Mouse (Mus musculus) inflammation-experienced regulatory T-cells, adult 6 months (primary cell): Measurements from ENCODE around the gene Ltc4s. TPM values are rescaled to one million over a fixed set of nuclear protein-coding genes. Genes with fewer than 3 reads are reported as not detected.

Source experiments
- ATAC-seq: one replicate; pipeline ENCODE4 v1.8.0; 2017
- polyA plus RNA-seq, 3 experiments: library from polyadenylated mRNA; unstranded; fragments of 100-300 nt; shearing (Covaris generic); gene quantifications; one replicate each; pipeline ENCODE4 v1.2.1; 2017

Ltc4s gene
- not detected for polyA plus RNA-seq

GRCm38 (mm10) chr11:50238324-50238723 lies at the start of gene Ltc4s:
TSS of gene Ltc4s (minus strand) at chr11:50238616.
- ATAC-seq: no peak

- ATAC-seq: no peak
These were observed 48.0 kb upstream of the Ltc4s start for GRCm38 (mm10) chr11:50286428-50286827.

GRCm38 (mm10) chr11:50285696-50286095 lies 47.3 kb upstream of the Ltc4s start:
- ATAC-seq: no peak

- ATAC-seq: no peak
These were observed 46.8 kb upstream of the Ltc4s start for GRCm38 (mm10) chr11:50285263-50285662.

- no peak for ATAC-seq
These were observed 41.6 kb upstream of the Ltc4s start for GRCm38 (mm10) chr11:50280053-50280452.

- no peak for ATAC-seq
These were observed 40.6 kb upstream of the Ltc4s start for GRCm38 (mm10) chr11:50279005-50279404.

GRCm38 (mm10) chr11:50277706-50278105 lies 39.3 kb upstream of the Ltc4s start:
- no peak for ATAC-seq

- no peak for ATAC-seq
These were observed 38.6 kb upstream of the Ltc4s start for GRCm38 (mm10) chr11:50277025-50277424.

- no peak for ATAC-seq
These were observed 37.2 kb upstream of the Ltc4s start for GRCm38 (mm10) chr11:50275568-50276151.

GRCm38 (mm10) chr11:50275077-50275476 lies 36.7 kb upstream of the Ltc4s start:
- ATAC-seq: no peak

- no peak for ATAC-seq
These were observed 34.4 kb upstream of the Ltc4s start for GRCm38 (mm10) chr11:50272819-50273218.

- no peak for ATAC-seq
These were observed 31.5 kb upstream of the Ltc4s start for GRCm38 (mm10) chr11:50269885-50270284.

- ATAC-seq: no peak
These were observed 30.7 kb upstream of the Ltc4s start for GRCm38 (mm10) chr11:50269163-50269562.

- no peak for ATAC-seq
These were observed 28.6 kb upstream of the Ltc4s start for GRCm38 (mm10) chr11:50266997-50267396.

GRCm38 (mm10) chr11:50265931-50266330 lies 27.5 kb upstream of the Ltc4s start:
- ATAC-seq: no peak

- ATAC-seq: no peak
These were observed 24.8 kb upstream of the Ltc4s start for GRCm38 (mm10) chr11:50263198-50263597.

GRCm38 (mm10) chr11:50262020-50262419 lies 23.6 kb upstream of the Ltc4s start:
- no peak for ATAC-seq

- no peak for ATAC-seq
These were observed 19.9 kb upstream of the Ltc4s start for GRCm38 (mm10) chr11:50258310-50258709.

GRCm38 (mm10) chr11:50256615-50257014 lies 18.2 kb upstream of the Ltc4s start:
- ATAC-seq: no peak

GRCm38 (mm10) chr11:50254010-50254580 lies 15.7 kb upstream of the Ltc4s start:
- ATAC-seq: no peak

- ATAC-seq: no peak
These were observed 15.0 kb upstream of the Ltc4s start for GRCm38 (mm10) chr11:50253393-50253792.

- no peak for ATAC-seq
These were observed 14.4 kb upstream of the Ltc4s start for GRCm38 (mm10) chr11:50252684-50253265.

- ATAC-seq: no peak
These were observed 13.8 kb upstream of the Ltc4s start for GRCm38 (mm10) chr11:50252166-50252565.

GRCm38 (mm10) chr11:50248473-50249171 lies 10.2 kb upstream of the Ltc4s start:
- no peak for ATAC-seq
